Mouse (Mus musculus) midbrain, embryonic 10.5 days (tissue): ENCODE results near the gene 1700029I15Rik. TPM values are rescaled to one million over a fixed set of nuclear protein-coding genes. Genes with fewer than 3 reads are reported as not detected.

Experiments used
- DNase-seq: peaks from one replicate; pipeline ENCODE4 v3.0.0-alpha.2; 2017; ENCODE audit warnings: low spot score
- H3K27ac ChIP-seq: fragments of 300-500 bp; sonication (generic); replicated peaks from 2 replicates; pipeline ENCODE4 v1.5.1; 2016; ENCODE audit warnings: mild to moderate bottlenecking
- H3K27me3 ChIP-seq: fragments of 300-500 bp; sonication (generic); 2 replicates; pipeline ENCODE4 v1.6.1; 2016; ENCODE audit warnings: low read depth, mild to moderate bottlenecking; ENCODE audit not compliant: poor library complexity, severe bottlenecking
- H3K36me3 ChIP-seq: fragments of 300-500 bp; sonication (generic); 2 replicates; pipeline ENCODE4 v1.6.1; 2016; ENCODE audit warnings: mild to moderate bottlenecking, moderate library complexity
- H3K4me1 ChIP-seq: fragments of 300-500 bp; sonication (generic); 2 replicates; pipeline ENCODE4 v1.6.1; 2016
- H3K4me3 ChIP-seq: fragments of 300-500 bp; sonication (generic); 2 replicates; pipeline ENCODE4 v1.5.1; 2016; ENCODE audit warnings: mild to moderate bottlenecking, moderate library complexity
- H3K9me3 ChIP-seq: fragments of 300-500 bp; sonication (generic); replicated peaks from 2 replicates; pipeline ENCODE4 v1.6.1; 2016; ENCODE audit warnings: mild to moderate bottlenecking
- WGBS: fragments of 180-500 bp; shearing (Covaris S2); methylation state at CpG from one replicate; pipeline ENCODE4 v1.1.7; 2016; 5-methylcytosine and 5-hydroxymethylcytosine counted together
- polyA plus RNA-seq: library from polyadenylated mRNA; unstranded; fragments of >200 nt; fragmentation: Nextera tagmentation; extraction: Ambion mirVana; gene quantifications from 2 replicates; pipeline ENCODE4 v1.2.1, GENCODE M21; 2016

1700029I15Rik gene
- polyA plus RNA-seq, 1 experiment from 2014 or later, result 4.1 TPM

- 85% methylated on average over 6 of the region's 6 CpGs for WGBS
Observed at GRCm38 (mm10) chr2:92376300-92376699, 6.0 kb upstream of the 1700029I15Rik start.

GRCm38 (mm10) chr2:92377320-92377719 is 5.0 kb upstream of the 1700029I15Rik start:
- no peak overlapping the region for H3K27ac ChIP-seq
- H3K4me3 ChIP-seq, result 0 out of 2 replicates have a peak overlapping the region, but pooled peaks have one; percentile 7
- H3K27me3 ChIP-seq, result no peaks in the 10 kb centered on the region
- no peak for DNase-seq
- peaks cover 49% of the 10 kb centered on the region for H3K4me1 ChIP-seq
- H3K36me3 ChIP-seq, result peaks cover 54% of the 10 kb centered on the region
- WGBS, result 91% methylated on average over 7 of the region's 7 CpGs
- no peaks in the 10 kb centered on the region for H3K9me3 ChIP-seq

More at GRCm38 (mm10) chr2:92376300-92376699, 6.0 kb upstream of the 1700029I15Rik start:
- no peak for DNase-seq
- H3K27me3 ChIP-seq, result peaks cover 7% of the 10 kb centered on the region
- no peak overlapping the region for H3K27ac ChIP-seq
- H3K4me3 ChIP-seq, result peak overlapping the region; percentile 69
- H3K36me3 ChIP-seq, result peaks cover 44% of the 10 kb centered on the region
- H3K4me1 ChIP-seq, result peaks cover 59% of the 10 kb centered on the region
- H3K9me3 ChIP-seq, result no peaks in the 10 kb centered on the region

- Histone ChIP-seq H3K36me3 (peaks cover 80% of the 10 kb centered on the region), H3K27me3 (no peaks in the 10 kb centered on the region), H3K9me3 (no peaks in the 10 kb centered on the region), H3K27ac (no peak overlapping the region), H3K4me1 (peaks cover 26% of the 10 kb centered on the region), H3K4me3 (no peak overlapping the region)
- no peak for DNase-seq
- WGBS, result 84% methylated on average over 17 of the region's 17 CpGs
Observed at GRCm38 (mm10) chr2:92379783-92380494, 2.4 kb upstream of the 1700029I15Rik start.

GRCm38 (mm10) chr2:92380495-92381050 is 1.8 kb upstream of the 1700029I15Rik start:
- Histone ChIP-seq H3K36me3 (peaks cover 87% of the 10 kb centered on the region), H3K27me3 (no peaks in the 10 kb centered on the region), H3K27ac (no peak overlapping the region), H3K4me3 (no peak overlapping the region), H3K9me3 (no peaks in the 10 kb centered on the region), H3K4me1 (peaks cover 22% of the 10 kb centered on the region)
- DNase-seq, result no peak
- 78% methylated on average over 6 of the region's 6 CpGs for WGBS

DNA sequence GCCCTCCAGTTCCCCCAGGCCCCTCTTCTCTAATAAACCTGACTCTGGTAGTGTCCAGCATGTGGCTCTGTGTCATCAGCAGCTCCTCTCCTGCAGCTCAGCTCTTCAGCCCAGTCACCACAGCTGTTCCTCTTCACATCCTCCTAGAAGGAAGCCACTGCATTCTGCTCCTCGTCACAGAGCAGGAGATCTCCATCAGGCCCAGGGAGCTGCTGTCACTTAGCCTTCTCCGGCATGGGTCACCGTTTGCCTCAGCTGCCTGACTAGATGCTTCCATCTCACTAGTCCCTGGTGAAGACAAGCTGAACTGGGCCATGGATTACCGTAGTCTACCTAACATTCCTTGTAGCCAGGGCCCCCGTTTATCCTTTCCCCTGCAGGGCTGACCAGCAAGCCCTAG is 1.2 kb upstream of the 1700029I15Rik start:
- H3K4me1 ChIP-seq, result peaks cover 16% of the 10 kb centered on the region
- H3K27ac ChIP-seq, result no peak overlapping the region
- 85% methylated on average over 5 of the region's 5 CpGs for WGBS

DNA sequence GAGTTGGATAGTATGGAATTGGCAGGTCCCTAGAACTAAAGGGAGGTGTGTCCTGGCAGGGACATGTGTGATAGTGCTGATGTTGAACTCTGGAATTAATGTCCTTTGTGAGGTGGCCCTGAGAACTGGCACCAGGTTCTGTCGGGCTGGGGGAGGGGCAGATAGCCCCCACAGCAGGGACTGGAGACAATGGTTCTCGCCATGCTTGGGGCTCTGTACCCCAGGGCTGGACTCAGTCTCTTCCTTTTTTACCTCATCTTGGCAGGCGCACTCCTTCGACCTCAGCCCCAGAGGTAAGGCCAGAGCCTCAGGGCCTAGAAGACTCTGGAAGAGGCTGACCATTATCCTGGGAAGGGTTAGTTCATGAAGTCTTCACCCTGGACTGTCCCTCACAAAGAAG is 421 bp downstream of the 1700029I15Rik start:
- Histone ChIP-seq H3K4me1 (peaks cover 17% of the 10 kb centered on the region), H3K4me3 (no peak overlapping the region), H3K9me3 (no peaks in the 10 kb centered on the region), H3K27me3 (no peaks in the 10 kb centered on the region), H3K36me3 (peaks cover 100% of the 10 kb centered on the region), H3K27ac (no peak overlapping the region)
- no peak for DNase-seq
- 89% methylated on average over 4 of the region's 4 CpGs for WGBS

More for the DNA sequence above, 1.2 kb upstream of the 1700029I15Rik start:
- no peaks in the 10 kb centered on the region for H3K27me3 ChIP-seq
- H3K36me3 ChIP-seq, result peaks cover 92% of the 10 kb centered on the region
- no peaks in the 10 kb centered on the region for H3K9me3 ChIP-seq
- H3K4me3 ChIP-seq, result no peak overlapping the region
- DNase-seq, result no peak

DNA sequence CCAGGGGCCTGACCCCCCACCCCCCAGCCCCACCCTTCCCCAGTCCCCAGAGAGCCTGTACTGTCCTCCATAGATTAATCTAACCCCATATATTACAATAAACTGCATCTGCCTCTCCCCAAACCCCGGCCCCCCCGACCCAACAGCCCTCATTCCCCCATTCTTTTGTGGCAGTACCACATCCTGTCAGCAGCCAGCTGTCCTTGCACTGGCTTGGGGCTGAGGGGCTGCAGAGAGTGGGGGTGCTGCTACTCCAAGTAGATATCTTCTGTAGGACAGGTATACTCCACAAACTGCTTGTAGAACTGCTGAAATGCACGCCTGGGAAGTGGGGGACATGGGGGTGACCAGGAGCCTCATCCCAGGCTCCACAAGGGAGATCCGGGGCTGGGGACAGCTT is 1.8 kb downstream of the 1700029I15Rik start:
- no peak overlapping the region for H3K4me3 ChIP-seq
- H3K4me1 ChIP-seq, result peaks cover 30% of the 10 kb centered on the region
- H3K36me3 ChIP-seq, result peaks cover 91% of the 10 kb centered on the region
- WGBS, result 81% methylated on average over 4 of the region's 4 CpGs
- DNase-seq, result no peak
- H3K9me3 ChIP-seq, result no peaks in the 10 kb centered on the region
- H3K27ac ChIP-seq, result no peak overlapping the region
- H3K27me3 ChIP-seq, result no peaks in the 10 kb centered on the region; the same call in 1 of the 2 replicates

GRCm38 (mm10) chr2:92385113-92386051 is 3.0 kb downstream of the 1700029I15Rik start:
- no peaks in the 10 kb centered on the region for H3K9me3 ChIP-seq
- 88% methylated on average over 22 of the region's 22 CpGs for WGBS
- H3K27me3 ChIP-seq, result no peaks in the 10 kb centered on the region; the same call in 1 of the 2 replicates
- H3K27ac ChIP-seq, result no peak overlapping the region
- H3K4me3 ChIP-seq, result no peak overlapping the region
- DNase-seq, result no peak
- H3K4me1 ChIP-seq, result peaks cover 42% of the 10 kb centered on the region
- H3K36me3 ChIP-seq, result peaks cover 78% of the 10 kb centered on the region

DNA sequence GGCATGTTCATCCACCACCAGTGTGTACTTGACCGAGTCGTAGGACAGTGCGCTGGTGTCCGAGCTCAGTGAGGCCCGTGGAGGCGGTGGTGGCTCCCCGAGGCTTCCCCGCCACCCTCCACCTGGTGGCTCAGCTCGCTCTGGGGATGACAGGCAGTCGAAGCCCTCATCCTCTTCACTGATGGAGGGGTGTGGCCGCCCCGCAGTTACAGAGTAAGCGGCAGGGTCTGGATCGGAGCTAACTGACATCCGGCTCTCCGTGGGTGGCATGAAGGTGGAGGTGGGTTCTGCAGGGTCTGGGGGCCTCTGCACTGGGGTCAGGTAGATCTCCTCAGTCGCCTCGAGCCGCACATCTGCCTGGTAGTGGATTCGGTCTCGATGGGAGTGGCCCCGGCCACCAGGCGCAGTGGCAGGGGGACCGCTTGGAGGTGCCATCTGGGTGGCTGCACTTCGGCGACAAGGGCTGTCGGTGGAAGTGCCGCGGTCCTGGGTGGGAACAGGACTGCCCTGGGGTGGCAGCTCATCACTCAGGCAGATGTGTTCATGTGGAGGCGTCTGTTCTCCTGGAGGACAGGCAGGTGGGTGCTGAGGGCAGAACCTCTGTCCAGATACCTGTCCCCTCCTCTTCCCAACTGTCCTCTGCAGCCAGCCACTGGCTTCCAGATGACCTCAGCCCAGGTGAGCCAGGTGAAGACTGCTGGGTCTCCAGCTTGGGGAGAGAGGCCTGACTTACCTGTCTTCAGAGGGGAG is 4.7 kb downstream of the 1700029I15Rik start:
- DNase-seq, result no peak
- H3K9me3 ChIP-seq, result no peaks in the 10 kb centered on the region
- peaks cover 10% of the 10 kb centered on the region for H3K27me3 ChIP-seq
- 92% methylated on average over 30 of the region's 30 CpGs for WGBS
- peak overlapping the region; percentile 93 for H3K27ac ChIP-seq
- H3K4me3 ChIP-seq, result peak overlapping the region; percentile 66; the same call in 1 of the 2 replicates
- peaks cover 62% of the 10 kb centered on the region for H3K36me3 ChIP-seq
- H3K4me1 ChIP-seq, result peaks cover 50% of the 10 kb centered on the region

DNA sequence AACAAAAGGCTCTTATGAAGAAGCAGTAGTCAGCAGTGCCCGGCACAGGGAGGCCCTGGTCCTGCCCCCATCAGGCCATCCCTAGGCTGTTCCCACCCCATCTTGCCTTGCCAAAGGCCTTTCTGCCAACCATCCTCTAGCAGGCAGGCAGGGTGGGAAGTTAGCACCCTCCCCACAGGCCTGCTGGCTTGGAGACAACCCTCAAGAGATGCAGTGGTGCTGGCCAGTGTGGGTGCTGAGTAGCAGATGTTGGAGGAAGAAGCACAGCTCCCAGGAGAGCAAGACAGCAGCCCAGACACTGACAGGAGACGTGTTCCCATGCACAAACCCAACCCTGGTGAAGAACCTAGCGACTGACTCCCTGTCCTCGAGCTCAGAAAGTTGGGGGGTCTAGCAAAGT is 5.3 kb downstream of the 1700029I15Rik start:
- Histone ChIP-seq H3K36me3 (peaks cover 55% of the 10 kb centered on the region), H3K27me3 (peaks cover 10% of the 10 kb centered on the region), H3K4me3 (peak overlapping the region; percentile 66), H3K4me1 (peaks cover 57% of the 10 kb centered on the region), H3K9me3 (no peaks in the 10 kb centered on the region), H3K27ac (peak overlapping the region; percentile 93)
- no peak for DNase-seq
- WGBS, result 89% methylated on average over 4 of the region's 4 CpGs

GRCm38 (mm10) chr2:92388081-92388517 is 5.8 kb downstream of the 1700029I15Rik start:
- Histone ChIP-seq H3K9me3 (no peaks in the 10 kb centered on the region), H3K27me3 (peaks cover 12% of the 10 kb centered on the region), H3K36me3 (peaks cover 51% of the 10 kb centered on the region), H3K27ac (peak overlapping the region; percentile 93), H3K4me1 (peaks cover 61% of the 10 kb centered on the region), H3K4me3 (peak overlapping the region; percentile 66)
- no peak for DNase-seq
- WGBS, result 59% methylated on average over 3 of the region's 3 CpGs
